Mouse (Mus musculus) spleen, adult 12 weeks (tissue): Measurements from ENCODE around the gene Gfi1b.

ENCODE experiments used
- DNase-seq: peaks from one replicate; pipeline ENCODE4 v3.0.0; 2022; ENCODE audit warnings: low spot score

Gene Gfi1b

GRCm38 (mm10) chr2:28621664-28622171 is at the start of gene Gfi1b:
Gene Gfi1b, minus strand, starts transcription at chr2:28621982.
- peak; percentile 66 for DNase-seq

GRCm38 (mm10) chr2:28671438-28671837 is 49.7 kb upstream of the Gfi1b start:
- no peak for DNase-seq

- no peak for DNase-seq
These were observed 44.0 kb upstream of the Gfi1b start for GRCm38 (mm10) chr2:28665818-28666217.

GRCm38 (mm10) chr2:28662891-28663290 is 41.1 kb upstream of the Gfi1b start:
- no peak for DNase-seq

GRCm38 (mm10) chr2:28656216-28656615 is 34.4 kb upstream of the Gfi1b start:
- DNase-seq: no peak

GRCm38 (mm10) chr2:28654295-28654694 is 32.5 kb upstream of the Gfi1b start:
- DNase-seq: peak; percentile 14

GRCm38 (mm10) chr2:28653351-28653750 is 31.6 kb upstream of the Gfi1b start:
- DNase-seq: no peak

- no peak for DNase-seq
These were observed 28.7 kb upstream of the Gfi1b start for GRCm38 (mm10) chr2:28650526-28650925.

GRCm38 (mm10) chr2:28643081-28643480 is 21.3 kb upstream of the Gfi1b start:
- no peak for DNase-seq

GRCm38 (mm10) chr2:28641435-28641941 is 19.7 kb upstream of the Gfi1b start:
- peak; percentile 13 for DNase-seq

- DNase-seq: peak; percentile 92
These were observed 19.0 kb upstream of the Gfi1b start, which contains the start of gene Tsc1 for GRCm38 (mm10) chr2:28640461-28641424. Gene Tsc1, plus strand, starts transcription at chr2:28641228.

- DNase-seq: peak; percentile 45
These were observed 18.0 kb upstream of the Gfi1b start for GRCm38 (mm10) chr2:28639794-28640193.

GRCm38 (mm10) chr2:28638886-28639285 is 17.1 kb upstream of the Gfi1b start:
- no peak for DNase-seq

GRCm38 (mm10) chr2:28638352-28638751 is 16.6 kb upstream of the Gfi1b start:
- DNase-seq: no peak

GRCm38 (mm10) chr2:28637106-28637845 is 15.5 kb upstream of the Gfi1b start:
- no peak for DNase-seq

- no peak for DNase-seq
These were observed 13.4 kb upstream of the Gfi1b start for GRCm38 (mm10) chr2:28635199-28635598.

- DNase-seq: no peak
These were observed 11.4 kb upstream of the Gfi1b start for GRCm38 (mm10) chr2:28633136-28633535.

- no peak for DNase-seq
These were observed 10.8 kb upstream of the Gfi1b start for GRCm38 (mm10) chr2:28632626-28633025.

GRCm38 (mm10) chr2:28629911-28630381 is 8.2 kb upstream of the Gfi1b start:
- no peak for DNase-seq

GRCm38 (mm10) chr2:28628053-28628452 is 6.3 kb upstream of the Gfi1b start:
- no peak for DNase-seq

GRCm38 (mm10) chr2:28626038-28626437 is 4.3 kb upstream of the Gfi1b start:
- no peak for DNase-seq

- DNase-seq: no peak
These were observed 3.1 kb upstream of the Gfi1b start for GRCm38 (mm10) chr2:28624870-28625269.
